Mouse (Mus musculus): ENCODE results near the gene Slc25a25. TPM values are rescaled to one million over a fixed set of nuclear protein-coding genes. Genes with fewer than 3 reads are reported as not detected.

Slc25a25 gene
- polyA plus RNA-seq, 1 experiment from 2014 or later: 55.0 TPM

- no peaks in the 10 kb centered on the region for H3K27me3 ChIP-seq (replicated peaks; ENCODE audit: control insufficient read depth, insufficient read depth, low read length)
- peaks cover 2% of the 10 kb centered on the region for H3K36me3 ChIP-seq (ENCODE audit: control insufficient read depth, insufficient read depth, low read length)
- no peaks in the 10 kb centered on the region for H3K9me3 ChIP-seq (ENCODE audit: control insufficient read depth, low read length)
- no peak for ATAC-seq
- no peak overlapping the region for H3K27ac ChIP-seq (ENCODE audit: low read depth, low read length)
- WGBS: 73% methylated on average over 5 of the region's 5 CpGs
- no peak overlapping the region for H3K4me2 ChIP-seq (ENCODE audit: low read length)
- no peak overlapping the region for H3K4me3 ChIP-seq (ENCODE audit: low read length)
- H3K9ac ChIP-seq (ENCODE audit: low read depth, low read length): no peak overlapping the region
- H3K4me1 ChIP-seq (ENCODE audit: control insufficient read depth, insufficient read depth, low read depth, low read length): peaks cover 57% of the 10 kb centered on the region
Observed at GRCm38 (mm10) chr2:32425568-32425967, 25.7 kb downstream of the Slc25a25 start.

GRCm38 (mm10) chr2:32424796-32425195 is 26.4 kb downstream of the Slc25a25 start:
- no peak overlapping the region; the same call in 1 of the 2 replicates for H3K27ac ChIP-seq (ENCODE audit: low read depth, low read length)
- ATAC-seq: no peak
- H3K4me2 ChIP-seq (ENCODE audit: low read length): no peak overlapping the region
- no peak overlapping the region for H3K4me3 ChIP-seq (ENCODE audit: low read length)
- peaks cover 5% of the 10 kb centered on the region for H3K36me3 ChIP-seq (ENCODE audit: control insufficient read depth, insufficient read depth, low read length)
- peaks cover 49% of the 10 kb centered on the region for H3K4me1 ChIP-seq (ENCODE audit: control insufficient read depth, insufficient read depth, low read depth, low read length)
- H3K9ac ChIP-seq (ENCODE audit: low read depth, low read length): no peak overlapping the region
- no peaks in the 10 kb centered on the region for H3K27me3 ChIP-seq (replicated peaks; ENCODE audit: control insufficient read depth, insufficient read depth, low read length)
- 63% methylated on average over 3 of the region's 3 CpGs for WGBS
- H3K9me3 ChIP-seq (ENCODE audit: control insufficient read depth, low read length): no peaks in the 10 kb centered on the region

- H3K27ac ChIP-seq (ENCODE audit: low read depth, low read length): peak overlapping the region; percentile 69
- peaks cover 9% of the 10 kb centered on the region for H3K36me3 ChIP-seq (ENCODE audit: control insufficient read depth, insufficient read depth, low read length)
- H3K4me2 ChIP-seq (ENCODE audit: low read length): peak overlapping the region; percentile 63
- H3K9me3 ChIP-seq (ENCODE audit: control insufficient read depth, low read length): no peaks in the 10 kb centered on the region
- peak overlapping the region; percentile 48 for H3K9ac ChIP-seq (ENCODE audit: low read depth, low read length)
- peaks cover 38% of the 10 kb centered on the region for H3K4me1 ChIP-seq (ENCODE audit: control insufficient read depth, insufficient read depth, low read depth, low read length)
- peak; percentile 80 for ATAC-seq
- H3K27me3 ChIP-seq (replicated peaks; ENCODE audit: control insufficient read depth, insufficient read depth, low read length): no peaks in the 10 kb centered on the region
- peak overlapping the region; percentile 43 for H3K4me3 ChIP-seq (ENCODE audit: low read length)
- 2% methylated on average over 14 of the region's 14 CpGs for WGBS
Observed at GRCm38 (mm10) chr2:32423481-32424331, 27.5 kb downstream of the Slc25a25 start.

- no peak for ATAC-seq
- H3K27me3 ChIP-seq (replicated peaks; ENCODE audit: control insufficient read depth, insufficient read depth, low read length): no peaks in the 10 kb centered on the region
- H3K9me3 ChIP-seq (ENCODE audit: control insufficient read depth, low read length): no peaks in the 10 kb centered on the region
- H3K4me1 ChIP-seq (ENCODE audit: control insufficient read depth, insufficient read depth, low read depth, low read length): peaks cover 22% of the 10 kb centered on the region
- no peak overlapping the region for H3K9ac ChIP-seq (ENCODE audit: low read depth, low read length)
- 92% methylated on average over 6 of the region's 6 CpGs for WGBS
- no peak overlapping the region for H3K4me2 ChIP-seq (ENCODE audit: low read length)
- no peak overlapping the region for H3K27ac ChIP-seq (ENCODE audit: low read depth, low read length)
- peaks cover 24% of the 10 kb centered on the region for H3K36me3 ChIP-seq (ENCODE audit: control insufficient read depth, insufficient read depth, low read length)
- no peak overlapping the region for H3K4me3 ChIP-seq (ENCODE audit: low read length)
Observed at GRCm38 (mm10) chr2:32421851-32422251, 29.4 kb downstream of the Slc25a25 start.

- H3K27ac ChIP-seq (ENCODE audit: low read depth, low read length): no peak overlapping the region
- no peaks in the 10 kb centered on the region for H3K9me3 ChIP-seq (ENCODE audit: control insufficient read depth, low read length)
- WGBS: 83% methylated on average over 6 of the region's 6 CpGs
- H3K4me1 ChIP-seq (ENCODE audit: control insufficient read depth, insufficient read depth, low read depth, low read length): peaks cover 22% of the 10 kb centered on the region
- H3K36me3 ChIP-seq (ENCODE audit: control insufficient read depth, insufficient read depth, low read length): peaks cover 36% of the 10 kb centered on the region
- H3K4me2 ChIP-seq (ENCODE audit: low read length): no peak overlapping the region
- H3K4me3 ChIP-seq (ENCODE audit: low read length): no peak overlapping the region
- H3K9ac ChIP-seq (ENCODE audit: low read depth, low read length): no peak overlapping the region
- no peak for ATAC-seq
- no peaks in the 10 kb centered on the region for H3K27me3 ChIP-seq (replicated peaks; ENCODE audit: control insufficient read depth, insufficient read depth, low read length)
Observed at GRCm38 (mm10) chr2:32420647-32421046, 30.6 kb downstream of the Slc25a25 start.

- Histone ChIP-seq H3K9ac (ENCODE audit: low read depth, low read length) (no peak overlapping the region), H3K4me2 (ENCODE audit: low read length) (no peak overlapping the region), H3K36me3 (ENCODE audit: control insufficient read depth, insufficient read depth, low read length) (peaks cover 41% of the 10 kb centered on the region), H3K4me1 (ENCODE audit: control insufficient read depth, insufficient read depth, low read depth, low read length) (peaks cover 22% of the 10 kb centered on the region), H3K9me3 (ENCODE audit: control insufficient read depth, low read length) (no peaks in the 10 kb centered on the region), H3K4me3 (ENCODE audit: low read length) (no peak overlapping the region), H3K27me3 (replicated peaks; ENCODE audit: control insufficient read depth, insufficient read depth, low read length) (no peaks in the 10 kb centered on the region), H3K27ac (ENCODE audit: low read depth, low read length) (no peak overlapping the region)
- 94% methylated on average over 12 of the region's 12 CpGs for WGBS
- ATAC-seq: no peak
Observed at GRCm38 (mm10) chr2:32420066-32420608, 31.1 kb downstream of the Slc25a25 start.

GRCm38 (mm10) chr2:32419359-32419758 is 31.9 kb downstream of the Slc25a25 start:
- 88% methylated on average over 3 of the region's 3 CpGs for WGBS
- Histone ChIP-seq H3K4me3 (ENCODE audit: low read length) (no peak overlapping the region), H3K4me1 (ENCODE audit: control insufficient read depth, insufficient read depth, low read depth, low read length) (peaks cover 16% of the 10 kb centered on the region), H3K27me3 (replicated peaks; ENCODE audit: control insufficient read depth, insufficient read depth, low read length) (no peaks in the 10 kb centered on the region), H3K27ac (ENCODE audit: low read depth, low read length) (no peak overlapping the region), H3K4me2 (ENCODE audit: low read length) (no peak overlapping the region), H3K36me3 (ENCODE audit: control insufficient read depth, insufficient read depth, low read length) (peaks cover 45% of the 10 kb centered on the region), H3K9ac (ENCODE audit: low read depth, low read length) (no peak overlapping the region), H3K9me3 (ENCODE audit: control insufficient read depth, low read length) (no peaks in the 10 kb centered on the region)
- no peak for ATAC-seq

- 88% methylated on average over 12 of the region's 12 CpGs for WGBS
- Histone ChIP-seq H3K4me2 (ENCODE audit: low read length) (no peak overlapping the region), H3K4me1 (ENCODE audit: control insufficient read depth, insufficient read depth, low read depth, low read length) (peaks cover 9% of the 10 kb centered on the region), H3K27me3 (replicated peaks; ENCODE audit: control insufficient read depth, insufficient read depth, low read length) (no peaks in the 10 kb centered on the region), H3K4me3 (ENCODE audit: low read length) (no peak overlapping the region), H3K9ac (ENCODE audit: low read depth, low read length) (no peak overlapping the region), H3K9me3 (ENCODE audit: control insufficient read depth, low read length) (no peaks in the 10 kb centered on the region), H3K36me3 (ENCODE audit: control insufficient read depth, insufficient read depth, low read length) (peaks cover 45% of the 10 kb centered on the region), H3K27ac (ENCODE audit: low read depth, low read length) (no peak overlapping the region)
- ATAC-seq: no peak
Observed at GRCm38 (mm10) chr2:32418430-32419151, 32.7 kb downstream of the Slc25a25 start.

GRCm38 (mm10) chr2:32417486-32417885 is 33.8 kb downstream of the Slc25a25 start:
- H3K27ac ChIP-seq (ENCODE audit: low read depth, low read length): no peak overlapping the region
- H3K27me3 ChIP-seq (replicated peaks; ENCODE audit: control insufficient read depth, insufficient read depth, low read length): no peaks in the 10 kb centered on the region
- H3K9ac ChIP-seq (ENCODE audit: low read depth, low read length): no peak overlapping the region
- H3K9me3 ChIP-seq (ENCODE audit: control insufficient read depth, low read length): no peaks in the 10 kb centered on the region
- 93% methylated on average over 8 of the region's 8 CpGs for WGBS
- H3K4me3 ChIP-seq (ENCODE audit: low read length): no peak overlapping the region
- no peaks in the 10 kb centered on the region for H3K4me1 ChIP-seq (ENCODE audit: control insufficient read depth, insufficient read depth, low read depth, low read length)
- H3K4me2 ChIP-seq (ENCODE audit: low read length): no peak overlapping the region
- peaks cover 45% of the 10 kb centered on the region for H3K36me3 ChIP-seq (ENCODE audit: control insufficient read depth, insufficient read depth, low read length)
- ATAC-seq: no peak

Data from hindbrain, embryonic 16.5 days (tissue).